Mouse (Mus musculus) CH12.LX (cell line): ENCODE measurements around the gene Gngt2. TPM values are rescaled to one million over a fixed set of nuclear protein-coding genes. Genes with fewer than 3 reads are reported as not detected.

Experiments
- DNase-seq: peaks from one replicate; pipeline ENCODE4 v3.0.0-alpha.2; 2013; ENCODE audit errors: extremely low read depth
- H3K27ac ChIP-seq: 2 replicates; pipeline ENCODE4 v1.5.1; 2012; ENCODE audit warnings: low read depth, mild to moderate bottlenecking, control low read depth, moderate library complexity; ENCODE audit not compliant: insufficient read depth
- H3K27me3 ChIP-seq: replicated peaks from 2 replicates; pipeline ENCODE3; 2012; ENCODE audit warnings: inconsistent platforms
- H3K36me3 ChIP-seq, 2 experiments: replicated peaks in 1 of 2; 2 replicates each; pipeline versions ENCODE3 to v1.6.1; 2012; ENCODE audit warnings: inconsistent platforms in 1 of 2, low read length in 1 of 2, mild to moderate bottlenecking in 1 of 2, mixed read lengths in 1 of 2, moderate library complexity in 1 of 2; ENCODE audit not compliant: control insufficient read depth in 1 of 2, insufficient read depth in 1 of 2
- H3K4me1 ChIP-seq, 2 experiments: 2 replicates each; pipeline ENCODE4 v1.6.1; 2012; ENCODE audit warnings: inconsistent platforms in 1 of 2, moderate library complexity in 1 of 2; ENCODE audit not compliant: insufficient read depth in 2 of 2, control insufficient read depth in 1 of 2
- H3K4me2 ChIP-seq: 2 replicates; pipeline ENCODE4 v1.6.1; 2012; ENCODE audit warnings: low read depth, mild to moderate bottlenecking, control low read depth; ENCODE audit not compliant: poor library complexity, insufficient read depth, severe bottlenecking
- H3K4me3 ChIP-seq, 3 experiments: fragments of 150-350 bp in 1 of 3; sonication (generic) in 1 of 3; replicated peaks in 1 of 3; 2 replicates each; pipeline versions ENCODE3 to v1.5.1; 2011 to 2012; ENCODE audit warnings: low read depth in 2 of 3, low read length in 2 of 3, mild to moderate bottlenecking in 2 of 3, moderate library complexity in 2 of 3, control low read depth in 1 of 3, improper control_type of control experiment in 1 of 3, inconsistent platforms in 1 of 3, mixed read lengths in 1 of 3; ENCODE audit not compliant: poor library complexity in 1 of 3
- H3K79me2 ChIP-seq: replicated peaks from 2 replicates; pipeline ENCODE4 v1.6.1; 2012; ENCODE audit warnings: mild to moderate bottlenecking, moderate library complexity; ENCODE audit not compliant: control insufficient read depth, poor library complexity, insufficient read depth, severe bottlenecking; ENCODE audit errors: extremely low read depth
- H3K9ac ChIP-seq: 2 replicates; pipeline ENCODE4 v1.6.1; 2012; ENCODE audit warnings: low read depth, mild to moderate bottlenecking, control low read depth, moderate library complexity; ENCODE audit not compliant: insufficient read depth
- H3K9me3 ChIP-seq: replicated peaks from 2 replicates; pipeline ENCODE3; 2012; ENCODE audit warnings: low read length, inconsistent platforms, mixed read lengths
- CTCF ChIP-seq, 2 experiments: IDR thresholded peaks in 1 of 2; conservative IDR thresholded peaks in 1 of 2; 2 replicates each; pipeline ENCODE4 v1.5.1; 2011 to 2012; ENCODE audit warnings: low read depth in 2 of 2, low read length in 2 of 2, improper control_type of control experiment in 1 of 2, inconsistent platforms in 1 of 2, mild to moderate bottlenecking in 1 of 2, moderate library complexity in 1 of 2
- ELF1 ChIP-seq: IDR thresholded peaks from 2 replicates; pipeline ENCODE4 v1.6.1; 2014; ENCODE audit warnings: low read depth, mild to moderate bottlenecking, inconsistent platforms, low read length, improper control_type of control experiment
- EP300 ChIP-seq: IDR thresholded peaks from 2 replicates; pipeline ENCODE4 v1.6.1; 2011; ENCODE audit warnings: low read length, improper control_type of control experiment
- HCFC1 ChIP-seq: IDR thresholded peaks from 2 replicates; pipeline ENCODE4 v1.6.1; 2012; ENCODE audit warnings: low read depth, mild to moderate bottlenecking, inconsistent platforms, low read length, improper control_type of control experiment
- IRF4 ChIP-seq: IDR thresholded peaks from 2 replicates; pipeline ENCODE4 v1.6.1; 2014; ENCODE audit warnings: low read depth, mild to moderate bottlenecking, inconsistent platforms, low read length, improper control_type of control experiment
- JUND ChIP-seq: conservative IDR thresholded peaks from 2 replicates; pipeline ENCODE4 v1.6.1; 2011; ENCODE audit warnings: low read depth, low read length, improper control_type of control experiment
- KAT2A ChIP-seq: IDR thresholded peaks from 2 replicates; pipeline ENCODE4 v1.6.1; 2012; ENCODE audit warnings: low read length, improper control_type of control experiment, inconsistent platforms; ENCODE audit not compliant: insufficient replicate concordance
- MAFK ChIP-seq: IDR thresholded peaks from 2 replicates; pipeline ENCODE4 v1.6.1; 2011; ENCODE audit warnings: low read length, improper control_type of control experiment; ENCODE audit not compliant: insufficient replicate concordance
- MAX ChIP-seq: IDR thresholded peaks from 2 replicates; pipeline ENCODE4 v1.6.1; 2011; ENCODE audit warnings: low read length, improper control_type of control experiment
- MXI1 ChIP-seq: IDR thresholded peaks from 2 replicates; pipeline ENCODE4 v1.6.1; 2011; ENCODE audit warnings: mild to moderate bottlenecking, low read depth, low read length, improper control_type of control experiment
- NELFE ChIP-seq: IDR thresholded peaks from 2 replicates; pipeline ENCODE4 v1.6.1; 2011; ENCODE audit warnings: low read depth, low read length, improper control_type of control experiment
- NRF1 ChIP-seq: IDR thresholded peaks from 2 replicates; pipeline ENCODE4 v1.6.1; 2014; ENCODE audit warnings: low read depth, mild to moderate bottlenecking, inconsistent platforms, low read length, improper control_type of control experiment, moderate library complexity
- POLR2AphosphoS2 ChIP-seq: IDR thresholded peaks from 2 replicates; pipeline ENCODE4 v1.6.1; 2011; ENCODE audit warnings: low read depth, low read length, improper control_type of control experiment
- RAD21 ChIP-seq: IDR thresholded peaks from 2 replicates; pipeline ENCODE4 v1.6.1; 2011; ENCODE audit warnings: low read depth, mild to moderate bottlenecking, low read length, improper control_type of control experiment, moderate library complexity
- SIN3A ChIP-seq: IDR thresholded peaks from 2 replicates; pipeline ENCODE4 v1.6.1; 2012; ENCODE audit warnings: low read length, improper control_type of control experiment, inconsistent platforms
- TCF12 ChIP-seq: IDR thresholded peaks from 2 replicates; pipeline ENCODE4 v1.6.1; 2014; ENCODE audit warnings: low read depth, mild to moderate bottlenecking, inconsistent platforms, low read length, improper control_type of control experiment
- USF1 ChIP-seq: IDR thresholded peaks from 2 replicates; pipeline ENCODE4 v1.6.1; 2014; ENCODE audit warnings: low read depth, mild to moderate bottlenecking, inconsistent platforms, low read length, improper control_type of control experiment
- USF2 ChIP-seq: conservative IDR thresholded peaks from 2 replicates; pipeline ENCODE4 v1.6.1; 2011; ENCODE audit warnings: low read depth, low read length, improper control_type of control experiment
- ZC3H11A ChIP-seq: IDR thresholded peaks from 2 replicates; pipeline ENCODE4 v1.6.1; 2012; ENCODE audit warnings: low read depth, mild to moderate bottlenecking, inconsistent platforms, low read length, improper control_type of control experiment
- ZKSCAN1 ChIP-seq: IDR thresholded peaks from 2 replicates; pipeline ENCODE4 v1.6.1; 2012; ENCODE audit warnings: low read depth, inconsistent platforms, low read length, improper control_type of control experiment, borderline replicate concordance
- ZMIZ1 ChIP-seq: IDR thresholded peaks from 2 replicates; pipeline ENCODE4 v1.6.1; 2012; ENCODE audit warnings: low read depth, mild to moderate bottlenecking, inconsistent platforms, low read length, improper control_type of control experiment
- ZNF384 ChIP-seq: IDR thresholded peaks from 2 replicates; pipeline ENCODE4 v1.6.1; 2012; ENCODE audit warnings: low read depth, low read length, improper control_type of control experiment, inconsistent platforms
- dilution Hi-C: fragments of 300-500 bp; cut with MboI; formaldehyde crosslinking; loops from 2 replicates; pipeline ENCODE4 v1.14.3; 2020; ENCODE audit warnings: low sequenced_read_pairs; ENCODE audit not compliant: extremely low pct_unique_long_range_greater_than_20kb, extremely low pct_ligation_motif_present
- in situ Hi-C: fragments of 300-500 bp; cut with MboI; formaldehyde crosslinking; loops from 3 replicates; pipeline ENCODE4 v1.14.3; 2019; ENCODE audit warnings: low sequenced_read_pairs, low pct_ligation_motif_present, low pct_unique_long_range_greater_than_20kb, mixed read lengths
- polyA plus RNA-seq: library from polyadenylated mRNA; unstranded; fragments of >175 nt; gene quantifications from 2 replicates; pipeline ENCODE4 v1.2.1, GENCODE M21; 2012; ENCODE audit warnings: low read depth; ENCODE audit not compliant: insufficient read length
- total RNA-seq, 2 experiments: library from RNA; depleted of rRNA; stranded (reverse); fragments of 300-350 nt in 1 of 2; fragments of >200 nt in 1 of 2; gene quantifications; 2 replicates each; pipeline ENCODE4 v1.2.3; 2012 to 2014

Gene Gngt2
- total and polyA plus RNA-seq, 3 experiments: 136 to 157 (median 143) TPM

DNA sequence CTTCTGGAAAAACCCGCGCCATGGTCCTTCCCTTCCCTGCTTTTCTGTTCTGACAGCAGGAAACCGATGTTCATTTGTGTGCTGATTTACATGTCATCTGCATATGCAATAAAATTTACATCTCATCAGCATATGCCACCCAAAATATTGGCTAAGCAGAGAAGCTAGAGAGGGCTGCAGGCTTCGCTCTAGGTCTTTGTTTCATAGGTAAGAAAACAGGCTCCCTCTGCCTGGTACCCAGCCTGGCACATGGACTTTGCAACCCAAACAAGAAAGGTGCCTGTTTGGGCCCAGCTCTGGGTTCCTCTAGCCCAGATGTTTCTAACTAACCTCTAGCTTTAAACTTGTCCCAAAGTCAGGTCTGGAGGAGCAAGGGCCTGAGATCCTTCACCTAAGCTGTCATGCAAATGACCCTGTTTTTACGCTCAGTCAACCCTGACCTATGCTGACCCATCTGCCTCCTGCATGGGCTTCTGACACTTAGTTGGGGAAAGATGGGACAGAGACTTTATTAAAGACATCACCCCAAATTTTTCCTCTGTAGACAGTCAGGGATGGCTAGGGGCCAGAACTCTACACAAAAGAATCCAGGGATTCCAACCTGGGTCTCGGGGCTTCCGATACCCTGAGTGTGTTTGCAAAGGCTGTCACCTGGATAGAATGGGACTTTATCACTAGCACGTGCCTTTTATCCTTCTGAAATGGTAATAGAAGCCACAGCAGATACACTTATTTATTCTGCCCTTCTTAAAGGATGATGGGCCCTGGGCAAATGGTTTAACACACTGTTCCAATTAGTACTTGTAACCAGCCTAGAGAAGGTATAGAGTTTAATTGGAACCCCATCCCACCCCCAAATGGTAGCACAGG lies 2.2 kb downstream of the Gngt2 start (continued):
- TF ChIP-seq USF1: no peak
- TF ChIP-seq NELFE: peak; percentile 28; the same call in 1 of the 2 replicates
- TF ChIP-seq ZMIZ1: peak; percentile 26; the same call in 1 of the 2 replicates
- TF ChIP-seq ZC3H11A: no peak
- peak; percentile 62; the same call in 1 of the 2 replicates for TF ChIP-seq MAX
- no peak for TF ChIP-seq JUND
- no peak for TF ChIP-seq KAT2A
- TF ChIP-seq ELF1: peak; percentile 3; the same call in 1 of the 2 replicates
- TF ChIP-seq USF2: no peak
- TF ChIP-seq POLR2AphosphoS2: peak; percentile 41; the same call in 1 of the 2 replicates
- peak; percentile 86; the same call in 1 of the 2 replicates for TF ChIP-seq MXI1

- Histone ChIP-seq H3K36me3 (peaks cover 22 to 28% of the 10 kb centered on the region in 2 experiments), H3K27ac (peak overlapping the region; percentile 86), H3K4me2 (peak overlapping the region; percentile 82), H3K9ac (peak overlapping the region; percentile 76), H3K9me3 (no peaks in the 10 kb centered on the region), H3K4me3 (peak overlapping the region; percentile 67 to 98 (median 77)), H3K27me3 (no peaks in the 10 kb centered on the region), H3K4me1 (peaks cover 57 to 87% of the 10 kb centered on the region in 2 experiments), H3K79me2 (peaks cover 38% of the 10 kb centered on the region)
- in situ Hi-C loops (no loop called here), dilution Hi-C loops (no loop called here)
- TF ChIP-seq EP300 (no peak), MAX (no peak), TCF12 (no peak), NRF1 (0 out of 2 replicates have a peak, but pooled peaks have one; percentile 5), USF1 (no peak), ELF1 (no peak), ZNF384 (no peak), HCFC1 (no peak), ZKSCAN1 (no peak), MXI1 (0 out of 2 replicates have a peak, but pooled peaks have one; percentile 54), RAD21 (no peak), POLR2AphosphoS2 (no peak), MAFK (no peak), SIN3A (peak; percentile 55; the same call in 1 of the 2 replicates), JUND (no peak), CTCF (conservative IDR thresholded peaks at IDR 0.05 in 1 of 2, IDR thresholded peaks at IDR 0.05 in 1 of 2; ENCODE audit: low read depth in 2 of 2, low read length in 2 of 2) (no peak), ZMIZ1 (no peak), IRF4 (no peak), NELFE (no peak), ZC3H11A (no peak)
- no peak for DNase-seq
Observed at GRCm38 (mm10) chr11:95840694-95841497, 3.9 kb downstream of the Gngt2 start.
